12 mouse cellular contexts compared by ENCODE assay signal in genomic region chr13:43975801-43976200, GRCm38 (mm10).
"Had no signal": no experiment of that assay in that cellular context is flagged by ENCODE, and none has a peak within 500 bp of the region (broad histone marks: within the 10 kb centered on the region; RNA-seq: fewer than 3 reads in every experiment).

No protein-coding gene starts in this region.

- DNase-seq: kidney, adult 8-10 months; kidney, postnatal 25 days; layer of hippocampus, adult 9-11 months; lung, adult 18-20 months; right cerebral cortex, adult 18-20 months; right cerebral cortex, postnatal 25 days; thymus, adult 18-20 months; thymus, postnatal 14 days had no signal

- H3K4me2 ChIP-seq: midbrain, embryonic 13.5 days; neural tube, embryonic 15.5 days had no signal

- H3K4me3 ChIP-seq: midbrain, embryonic 13.5 days; myocyte; neural tube, embryonic 15.5 days had no signal

- H3K27ac ChIP-seq: liver, embryonic 14.5 days; midbrain, embryonic 13.5 days; neural tube, embryonic 15.5 days had no signal

- H3K9ac ChIP-seq: liver, embryonic 14.5 days; midbrain, embryonic 13.5 days; neural tube, embryonic 15.5 days had no signal

- H3K9me3 ChIP-seq: midbrain, embryonic 13.5 days; neural tube, embryonic 15.5 days had no signal

- H3K4me1 ChIP-seq: midbrain, embryonic 13.5 days had no signal

- H3K27me3 ChIP-seq: midbrain, embryonic 13.5 days; neural tube, embryonic 15.5 days had no signal

- ATAC-seq: midbrain, embryonic 13.5 days had no signal

- H3K36me3 ChIP-seq: midbrain, embryonic 13.5 days; neural tube, embryonic 15.5 days had no signal
